Mouse (Mus musculus) kidney, adult 2 months (tissue): Measurements from ENCODE around the gene Tap2.

Source experiments
- CTCF ChIP-seq: fragments of 200-500 bp; conservative IDR thresholded peaks from 2 replicates; pipeline ENCODE4 v1.5.1; 2011; ENCODE audit warnings: low read depth, mild to moderate bottlenecking, control low read depth, low read length, moderate library complexity, mixed read lengths; ENCODE audit not compliant: insufficient read depth, insufficient read length
- POLR2A ChIP-seq: fragments of 200-500 bp; IDR thresholded peaks from one replicate; pipeline ENCODE4 v1.6.1; 2011; ENCODE audit warnings: low read depth, low read length, control low read depth

- TF ChIP-seq POLR2A (no peak), CTCF (no peak)
These were observed 3.3 kb upstream of the Tap2 start for GRCm38 (mm10) chr17:34200047-34200446.
